Mouse (Mus musculus) embryo, embryonic 10.5 days (tissue): ENCODE measurements around the gene Hnrnpu.
A peak's percentile ranks its signal among the peaks of the same experiment; 100 is the strongest.
"Not testable (repeated sequence)": the region's sequence is repeated elsewhere in the genome, so short reads cannot be mapped to it uniquely, and the experiment has no call there.

Experiments
- DNase-seq: peaks from one replicate; pipeline ENCODE4 v3.0.0-alpha.2; 2015; ENCODE audit warnings: low spot score

Gene Hnrnpu

DNA sequence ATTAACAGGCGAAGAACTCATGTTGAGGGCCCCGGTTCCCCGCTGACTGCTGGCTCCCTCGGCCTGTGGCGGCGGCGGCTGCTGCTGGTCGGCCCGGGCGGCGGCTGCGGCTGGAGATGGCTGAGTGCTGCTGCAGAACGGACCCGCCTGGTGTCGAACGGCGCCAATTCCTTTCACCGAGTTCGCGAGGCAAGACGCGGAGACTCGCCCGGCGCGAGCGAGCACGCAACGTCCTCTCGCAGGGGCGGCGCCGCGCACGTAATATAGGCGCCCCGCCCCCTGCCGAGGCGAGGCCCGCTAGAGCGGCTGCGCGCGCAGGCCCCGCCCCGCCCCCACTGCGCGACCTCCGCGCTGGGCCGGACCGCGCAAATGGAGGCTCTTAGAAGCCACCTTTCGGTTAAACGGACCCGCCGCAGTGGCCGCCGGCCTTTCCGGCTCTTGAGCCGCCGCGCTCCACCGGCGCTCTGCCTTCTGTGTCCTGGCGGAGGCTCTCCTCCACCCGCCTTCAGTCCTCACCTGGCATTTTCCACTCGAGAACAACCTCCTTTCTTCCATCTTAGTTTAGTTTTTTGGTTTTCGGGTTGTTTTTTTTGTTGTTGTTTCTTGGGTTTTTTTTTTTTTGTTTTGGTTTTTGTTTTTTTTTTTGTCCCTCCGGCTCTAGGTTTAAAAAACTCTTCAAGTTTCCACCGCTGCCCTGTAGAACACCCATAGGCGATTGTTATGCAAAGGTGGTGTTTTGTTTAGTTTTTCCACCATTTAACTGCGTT lies at the start of gene Hnrnpu:
TSS of gene Hnrnpu (minus strand) at position 247 of the 767 bp plus-strand sequence.
- DNase-seq, result peak; percentile 97

DNA sequence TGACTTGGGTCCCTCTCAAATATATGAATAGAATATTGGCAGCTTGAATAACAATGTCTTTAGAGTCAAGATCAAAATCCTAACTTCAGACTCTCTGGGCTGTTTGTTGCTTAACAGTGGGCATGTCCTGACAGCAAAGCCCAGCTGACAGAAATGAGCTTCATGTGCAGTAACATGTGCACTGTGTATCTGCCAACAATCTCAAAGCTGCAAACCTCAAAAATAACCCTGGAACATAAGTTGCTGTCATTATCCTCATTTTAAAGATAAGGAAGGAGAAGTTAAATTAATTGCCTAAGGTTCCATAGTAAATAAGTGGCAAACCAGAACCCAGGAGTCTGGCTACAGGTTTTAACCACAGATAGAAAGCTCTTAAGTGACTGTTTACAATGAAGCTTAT lies 44.6 kb upstream of the Hnrnpu start:
- no peak for DNase-seq

GRCm38 (mm10) chr1:178379224-178379623 lies 41.6 kb upstream of the Hnrnpu start:
- DNase-seq, result no peak

GRCm38 (mm10) chr1:178378115-178378514 lies 40.5 kb upstream of the Hnrnpu start:
- no peak for DNase-seq

- no peak for DNase-seq
These were observed 39.3 kb upstream of the Hnrnpu start for GRCm38 (mm10) chr1:178376907-178377306.

DNA sequence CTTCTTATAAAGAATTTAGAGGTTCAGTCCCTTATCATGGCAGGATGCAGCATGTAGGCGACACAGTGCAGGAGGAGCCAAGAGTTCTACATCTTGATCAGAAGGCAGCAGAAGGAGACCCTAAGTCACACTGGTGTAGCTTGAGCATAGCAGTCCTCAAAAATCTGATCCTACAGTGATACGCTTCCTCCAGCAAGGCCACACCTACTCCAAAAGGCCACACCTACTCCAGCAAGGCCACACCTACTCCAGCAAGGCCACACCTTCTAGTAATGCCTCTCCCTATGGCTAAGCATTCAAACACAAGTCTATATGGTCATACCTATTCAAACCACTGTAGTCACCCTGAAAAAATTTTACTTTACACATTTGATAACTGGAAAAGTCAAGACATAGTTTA lies 38.5 kb upstream of the Hnrnpu start:
- DNase-seq, result no peak

DNA sequence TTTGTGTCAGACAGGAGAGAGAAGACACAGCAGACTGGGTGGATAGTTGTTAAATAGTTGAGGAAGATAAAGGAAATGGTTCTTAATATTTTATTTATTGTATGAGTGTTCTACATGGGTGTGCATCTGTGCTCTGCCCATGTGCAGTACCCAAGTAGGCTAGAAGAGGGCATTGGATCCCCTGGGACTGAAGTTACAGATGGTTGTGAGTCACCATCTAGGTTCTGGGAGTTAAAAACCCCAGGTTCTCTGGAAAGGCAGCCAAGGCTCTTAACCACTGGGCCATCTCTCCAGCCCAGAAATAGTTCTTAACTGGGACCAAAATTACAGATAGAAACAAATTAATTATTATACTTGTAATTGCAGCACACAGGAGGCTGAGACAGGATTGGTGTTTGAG lies 37.8 kb upstream of the Hnrnpu start:
- no peak for DNase-seq

GRCm38 (mm10) chr1:178372681-178373080 lies 35.1 kb upstream of the Hnrnpu start:
- no peak for DNase-seq

GRCm38 (mm10) chr1:178369272-178369651 lies 31.7 kb upstream of the Hnrnpu start:
- DNase-seq, result peak; percentile 75

- peak; percentile 87 for DNase-seq
These were observed 31.1 kb upstream of the Hnrnpu start for GRCm38 (mm10) chr1:178368548-178369271.

GRCm38 (mm10) chr1:178368121-178368520 lies 30.5 kb upstream of the Hnrnpu start:
- DNase-seq, result peak; percentile 17

- DNase-seq, result no peak
These were observed 27.6 kb upstream of the Hnrnpu start for GRCm38 (mm10) chr1:178365171-178365570.

GRCm38 (mm10) chr1:178360702-178361101 lies 23.1 kb upstream of the Hnrnpu start:
- DNase-seq, result peak; percentile 30

DNA sequence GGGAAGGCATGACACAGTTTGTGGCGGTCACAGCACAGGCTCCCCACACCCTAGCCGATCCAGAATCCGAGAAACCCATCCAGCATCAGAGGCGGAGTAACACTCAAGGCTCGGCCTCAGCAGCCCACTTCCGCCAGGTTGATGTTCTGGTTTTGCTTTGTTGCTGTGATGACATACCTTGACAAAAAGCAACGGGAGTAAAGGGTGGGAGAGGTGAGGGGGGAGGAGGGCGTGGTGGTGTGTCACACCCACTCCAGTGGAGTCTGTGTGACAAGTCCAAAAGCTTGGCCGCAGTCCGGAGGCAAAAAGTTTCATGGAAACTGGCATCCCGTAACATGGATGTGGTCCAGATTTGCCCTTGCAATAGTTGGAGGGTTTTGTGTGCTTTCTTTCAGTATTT lies 22.7 kb upstream of the Hnrnpu start:
- DNase-seq, result no peak

- DNase-seq, result no peak
These were observed 20.4 kb upstream of the Hnrnpu start for GRCm38 (mm10) chr1:178357776-178358710.

- DNase-seq, result no peak
These were observed 17.0 kb upstream of the Hnrnpu start for GRCm38 (mm10) chr1:178354576-178354975.

DNA sequence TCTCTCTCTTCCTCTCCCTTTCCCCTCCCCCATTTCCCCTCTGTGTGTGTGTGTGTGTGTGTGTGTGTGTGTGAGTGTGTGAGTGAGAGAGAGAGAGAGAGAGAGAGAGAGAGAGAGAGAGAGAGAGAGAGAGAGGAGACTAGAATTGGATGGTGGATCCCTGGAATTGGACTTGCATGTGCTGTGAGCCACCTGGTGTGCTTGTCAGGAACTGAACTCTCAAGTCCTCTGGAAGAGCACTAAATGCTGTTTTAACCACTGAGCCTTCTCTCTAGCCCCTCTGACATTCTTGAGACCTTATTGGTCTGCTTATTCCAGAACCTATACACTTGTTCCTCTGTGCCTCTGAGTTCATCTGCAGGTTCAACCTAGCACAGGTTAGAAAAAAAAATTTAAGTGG lies 14.0 kb upstream of the Hnrnpu start:
- DNase-seq, result no peak

GRCm38 (mm10) chr1:178350792-178351191 lies 13.2 kb upstream of the Hnrnpu start:
- no peak for DNase-seq

GRCm38 (mm10) chr1:178344071-178344805 lies 6.6 kb upstream of the Hnrnpu start:
- DNase-seq, result not testable (repeated sequence)

DNA sequence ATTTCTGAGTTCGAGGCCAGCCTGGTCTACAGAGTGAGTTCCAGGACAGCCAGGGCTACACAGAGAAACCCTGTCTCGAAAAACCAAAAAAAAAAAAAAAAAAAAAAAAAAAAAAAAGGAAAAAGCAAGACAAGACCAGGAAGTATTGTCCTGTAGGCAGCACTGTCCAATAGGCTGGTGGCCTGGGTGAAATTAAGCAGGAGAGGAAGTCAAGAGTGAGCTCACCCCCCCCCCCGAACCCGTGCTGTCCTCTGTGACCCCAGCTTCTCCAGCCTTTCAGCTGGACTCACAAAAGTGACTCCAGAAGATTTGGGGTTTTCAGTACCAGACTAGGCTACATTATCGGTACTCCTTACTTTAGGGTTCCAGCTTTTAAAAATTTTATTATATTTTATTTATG lies 5.0 kb upstream of the Hnrnpu start:
- DNase-seq, result no peak

DNA sequence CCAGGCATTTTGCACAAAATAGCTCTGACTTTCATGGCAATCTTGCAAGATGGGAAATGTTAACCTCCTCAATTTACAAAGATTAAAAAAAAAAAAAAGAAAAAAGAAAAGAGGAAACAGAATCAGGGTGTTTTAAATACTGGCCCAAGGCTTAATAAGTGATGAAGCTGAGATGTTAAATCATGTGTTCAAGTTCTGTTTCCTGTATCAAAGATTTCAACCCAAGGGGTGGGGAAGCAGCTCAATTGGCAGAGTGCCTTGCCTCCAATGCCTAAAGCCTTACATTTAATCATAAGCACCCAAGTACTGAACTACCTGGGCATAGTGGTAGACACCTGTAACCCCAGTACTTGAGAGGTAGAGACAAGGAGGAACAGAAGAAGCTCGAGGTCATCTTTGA lies 4.5 kb upstream of the Hnrnpu start:
- no peak for DNase-seq

GRCm38 (mm10) chr1:178341435-178341834 lies 3.8 kb upstream of the Hnrnpu start:
- DNase-seq, result no peak
